Mouse (Mus musculus): ENCODE results near the gene Arhgef18. TPM values are rescaled to one million over a fixed set of nuclear protein-coding genes. Genes with fewer than 3 reads are reported as not detected.

Gene Arhgef18
- polyA plus RNA-seq, 2 experiments, result 9.4 to 23.1 TPM

DNA sequence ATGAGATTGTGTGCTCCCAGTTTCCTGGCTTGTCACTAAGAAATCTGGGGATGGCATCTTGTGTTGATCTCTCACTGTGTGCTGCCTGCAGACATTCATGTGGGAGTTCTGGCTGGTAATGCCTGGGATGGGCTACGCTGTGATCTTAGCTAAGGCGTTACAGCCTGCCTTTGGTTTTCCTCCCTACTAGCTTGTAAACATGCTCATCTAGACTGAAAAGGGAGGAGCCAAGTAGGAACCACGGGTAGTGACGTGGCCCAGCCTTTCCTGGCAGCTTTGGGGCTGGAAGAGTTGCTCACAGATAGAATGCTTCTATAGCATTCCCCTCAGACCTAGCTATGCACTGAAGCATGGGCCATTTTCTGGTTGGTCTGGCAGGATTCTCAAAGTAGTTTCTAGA lies 109.4 kb downstream of the Arhgef18 start:
- no peaks in the 10 kb centered on the region for H3K9me3 ChIP-seq (ENCODE audit: control insufficient read depth, low read length)
- peaks cover 9% of the 10 kb centered on the region for H3K4me1 ChIP-seq (ENCODE audit: control insufficient read depth, insufficient read depth, low read length)
- 61% methylated on average over 4 of the region's 4 CpGs for WGBS
- H3K36me3 ChIP-seq (ENCODE audit: control insufficient read depth, insufficient read depth, low read length), result peaks cover 20% of the 10 kb centered on the region
- no peak overlapping the region for H3K9ac ChIP-seq (ENCODE audit: low read depth, low read length, severe bottlenecking)
- TF ChIP-seq POLR2A (IDR thresholded peaks at IDR 0.05; ENCODE audit: borderline replicate concordance, extremely low read depth, insufficient read depth, insufficient read length), result no peak
- no peak overlapping the region for H3K4me3 ChIP-seq (replicated peaks; ENCODE audit: low read length)
- H3K27me3 ChIP-seq (ENCODE audit: control insufficient read depth, insufficient read depth, low read length), result no peaks in the 10 kb centered on the region
- no peak overlapping the region for H3K27ac ChIP-seq (replicated peaks; ENCODE audit: low read depth, low read length)
- DNase-seq (ENCODE audit: low spot score) (no peak), ATAC-seq (ENCODE audit: low FRiP score, low read depth) (no peak)
- no peak overlapping the region for H3K4me2 ChIP-seq (replicated peaks; ENCODE audit: low read depth, low read length, severe bottlenecking)

Other genes starting within 250 kb of the Arhgef18 start
- gene Insr, start 113.4 kb upstream of the Arhgef18 start, polyA plus RNA-seq (2012; rRNA removed), result 12.2 and 13.3 TPM in 2 replicates
- gene Insr, start 113.4 kb upstream of the Arhgef18 start, polyA plus RNA-seq (2014; fragmentation: Nextera tagmentation; extraction: Ambion mirVana), result 32.7 and 37.6 TPM in 2 replicates
- 0.13 and 0.18 TPM in 2 replicates for gene A430078G23Rik, start 39.6 kb upstream of the Arhgef18 start, polyA plus RNA-seq (2012; rRNA removed)
- 0.22 TPM in 1 of 2 replicates, not detected in the other for gene A430078G23Rik, start 39.6 kb upstream of the Arhgef18 start, polyA plus RNA-seq (2014; fragmentation: Nextera tagmentation; extraction: Ambion mirVana)
- gene Pex11g, start 74.7 kb downstream of the Arhgef18 start, polyA plus RNA-seq (2012; rRNA removed), result 6.0 and 7.7 TPM in 2 replicates
- gene Pex11g, start 74.7 kb downstream of the Arhgef18 start, polyA plus RNA-seq (2014; fragmentation: Nextera tagmentation; extraction: Ambion mirVana), result 2.7 and 4.7 TPM in 2 replicates
- 0.11 and 0.17 TPM in 2 replicates for gene Tex45, start 77.9 kb downstream of the Arhgef18 start, polyA plus RNA-seq (2012; rRNA removed)
- gene Tex45, start 77.9 kb downstream of the Arhgef18 start, polyA plus RNA-seq (2014; fragmentation: Nextera tagmentation; extraction: Ambion mirVana), result not detected in 2 replicates
- 76.7 and 125 TPM in 2 replicates for gene Zfp358, start 100.1 kb downstream of the Arhgef18 start, polyA plus RNA-seq (2012; rRNA removed)
- gene Zfp358, start 100.1 kb downstream of the Arhgef18 start, polyA plus RNA-seq (2014; fragmentation: Nextera tagmentation; extraction: Ambion mirVana), result 27.5 and 27.9 TPM in 2 replicates
- gene Mcoln1, start 107.5 kb downstream of the Arhgef18 start, polyA plus RNA-seq (2012; rRNA removed), result 148 and 202 TPM in 2 replicates
- 36.6 and 42.3 TPM in 2 replicates for gene Mcoln1, start 107.5 kb downstream of the Arhgef18 start, polyA plus RNA-seq (2014; fragmentation: Nextera tagmentation; extraction: Ambion mirVana)
- gene Pnpla6, start 122.4 kb downstream of the Arhgef18 start, polyA plus RNA-seq (2012; rRNA removed), result 51.8 and 64.4 TPM in 2 replicates
- gene Pnpla6, start 122.4 kb downstream of the Arhgef18 start, polyA plus RNA-seq (2014; fragmentation: Nextera tagmentation; extraction: Ambion mirVana), result 18.8 and 20.7 TPM in 2 replicates
- gene C330021F23Rik, start 175.0 kb downstream of the Arhgef18 start, polyA plus RNA-seq (2012; rRNA removed), result 0.41 and 0.92 TPM in 2 replicates
- 0.36 and 0.73 TPM in 2 replicates for gene C330021F23Rik, start 175.0 kb downstream of the Arhgef18 start, polyA plus RNA-seq (2014; fragmentation: Nextera tagmentation; extraction: Ambion mirVana)
- gene Camsap3, start 194.3 kb downstream of the Arhgef18 start, polyA plus RNA-seq (2012; rRNA removed), result 13.3 and 13.7 TPM in 2 replicates
- gene Camsap3, start 194.3 kb downstream of the Arhgef18 start, polyA plus RNA-seq (2014; fragmentation: Nextera tagmentation; extraction: Ambion mirVana), result 6.6 and 7.3 TPM in 2 replicates
- gene Xab2, start 228.3 kb downstream of the Arhgef18 start, polyA plus RNA-seq (2012; rRNA removed), result 69.5 and 79.7 TPM in 2 replicates
- 46.7 and 51.1 TPM in 2 replicates for gene Xab2, start 228.3 kb downstream of the Arhgef18 start, polyA plus RNA-seq (2014; fragmentation: Nextera tagmentation; extraction: Ambion mirVana)
- 24.2 and 55.4 TPM in 2 replicates for gene Pet100, start 228.5 kb downstream of the Arhgef18 start, polyA plus RNA-seq (2012; rRNA removed)
- 94.5 and 98.3 TPM in 2 replicates for gene Pet100, start 228.5 kb downstream of the Arhgef18 start, polyA plus RNA-seq (2014; fragmentation: Nextera tagmentation; extraction: Ambion mirVana)
- gene Pcp2, start 232.5 kb downstream of the Arhgef18 start, polyA plus RNA-seq (2012; rRNA removed), result not detected in 2 replicates
- 0.14 TPM in 1 of 2 replicates, not detected in the other for gene Pcp2, start 232.5 kb downstream of the Arhgef18 start, polyA plus RNA-seq (2014; fragmentation: Nextera tagmentation; extraction: Ambion mirVana)
- gene Stxbp2, start 237.9 kb downstream of the Arhgef18 start, polyA plus RNA-seq (2012; rRNA removed), result 61.6 and 88.2 TPM in 2 replicates
- 29.1 and 31.7 TPM in 2 replicates for gene Stxbp2, start 237.9 kb downstream of the Arhgef18 start, polyA plus RNA-seq (2014; fragmentation: Nextera tagmentation; extraction: Ambion mirVana)